Mouse (Mus musculus) adipocyte (in vitro differentiated cells): Measurements from ENCODE around the gene Pagr1b.

Experiments used
- DNase-seq: peaks from one replicate; pipeline ENCODE4 v3.0.0-alpha.2; 2016; ENCODE audit warnings: low spot score

Pagr1b gene

DNA sequence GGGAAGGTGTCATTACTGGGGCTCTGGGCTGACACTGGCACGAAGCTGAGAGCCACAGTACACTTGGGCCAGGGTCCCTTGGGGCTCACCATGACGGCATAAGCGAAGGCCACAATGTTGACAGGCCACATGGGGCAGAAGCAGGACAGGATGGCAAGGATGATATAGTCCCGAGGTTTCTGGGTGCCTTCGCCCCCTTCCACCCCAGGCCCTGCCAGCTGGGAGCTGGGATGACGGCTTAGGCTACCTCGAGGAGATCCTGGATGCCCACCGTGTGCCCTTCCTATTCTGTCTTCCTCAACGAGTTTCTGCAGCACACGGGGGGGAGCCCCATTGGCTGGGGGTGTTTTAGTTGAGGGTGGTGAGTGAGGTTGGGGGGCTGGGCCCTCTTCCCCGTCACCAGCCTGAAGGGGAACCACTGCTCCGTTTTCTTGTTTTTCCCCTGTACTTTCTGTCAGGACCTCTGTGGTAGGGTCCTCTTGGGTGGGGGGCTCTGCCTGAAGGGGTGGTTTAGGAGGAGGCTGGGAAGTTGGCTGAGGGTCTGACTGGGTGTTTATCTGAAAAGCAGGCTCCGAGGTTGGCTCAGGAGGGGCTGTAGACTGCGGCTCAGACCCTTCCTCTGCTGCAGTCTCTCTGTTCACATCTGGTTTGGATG lies 3.1 kb upstream of the Pagr1b start:
- no peak for DNase-seq

DNA sequence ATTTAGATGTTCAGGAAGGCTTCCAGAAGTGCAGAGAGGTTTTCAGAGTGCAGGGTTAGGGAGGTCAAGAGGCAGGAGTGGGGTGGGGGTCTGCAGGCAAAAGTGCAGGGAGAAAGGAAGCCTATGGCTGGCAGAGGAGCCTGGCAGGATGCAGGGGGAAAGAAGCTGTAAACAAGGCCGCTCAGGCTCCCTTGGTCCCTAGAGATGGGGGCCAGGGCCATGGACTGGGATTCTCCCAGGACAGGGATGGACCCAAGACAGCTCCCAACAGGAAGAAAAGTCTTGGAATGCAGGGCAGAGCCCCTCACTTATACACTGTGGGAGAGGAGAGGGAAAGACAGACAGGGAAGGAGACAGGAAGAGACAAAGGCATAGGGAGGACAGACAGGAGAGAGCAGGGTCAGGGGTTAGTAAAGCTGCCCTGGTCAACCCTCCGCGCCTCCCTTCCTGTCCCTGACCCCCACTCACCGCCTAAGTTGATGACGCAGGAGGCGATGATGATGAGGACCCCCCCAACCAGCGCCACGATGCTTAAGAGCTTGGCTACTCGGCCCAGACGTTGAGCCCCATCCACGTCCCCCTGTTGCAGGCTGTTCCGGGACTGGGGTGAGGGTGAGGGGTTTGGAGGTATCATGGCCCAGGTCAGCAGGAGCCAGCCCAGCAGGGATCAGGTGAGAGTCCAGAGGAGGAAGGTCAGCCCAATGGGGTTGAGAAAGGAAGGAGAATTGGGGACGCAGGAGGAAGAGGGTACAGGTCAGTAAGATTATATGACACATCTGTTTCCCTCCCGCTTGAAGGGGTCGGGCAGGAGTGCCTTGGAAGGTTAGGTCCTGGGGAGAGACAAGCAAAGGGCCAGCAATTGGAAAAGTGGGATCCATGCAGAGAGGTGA lies 2.4 kb upstream of the Pagr1b start:
- DNase-seq, result no peak

DNA sequence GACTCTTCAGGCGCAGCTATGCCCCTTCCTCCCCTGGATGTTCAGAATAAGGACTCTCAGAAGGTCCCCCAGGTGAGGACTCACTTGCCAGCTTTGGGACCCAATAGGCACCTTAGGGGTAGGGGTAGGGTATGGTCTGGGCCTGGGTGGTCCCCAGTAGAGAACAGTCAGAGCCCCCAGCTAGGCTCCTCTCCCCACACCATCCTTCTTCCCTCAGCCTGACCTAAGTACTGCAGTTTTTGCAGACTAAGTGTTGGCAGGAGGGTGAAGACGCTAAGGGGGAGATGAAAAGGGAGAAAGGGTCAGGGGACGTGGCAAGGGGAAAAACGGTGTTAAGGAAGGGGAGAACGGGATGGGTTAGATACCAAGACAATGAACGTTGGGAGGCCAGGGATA lies 1.7 kb upstream of the Pagr1b start:
- DNase-seq, result no peak

DNA sequence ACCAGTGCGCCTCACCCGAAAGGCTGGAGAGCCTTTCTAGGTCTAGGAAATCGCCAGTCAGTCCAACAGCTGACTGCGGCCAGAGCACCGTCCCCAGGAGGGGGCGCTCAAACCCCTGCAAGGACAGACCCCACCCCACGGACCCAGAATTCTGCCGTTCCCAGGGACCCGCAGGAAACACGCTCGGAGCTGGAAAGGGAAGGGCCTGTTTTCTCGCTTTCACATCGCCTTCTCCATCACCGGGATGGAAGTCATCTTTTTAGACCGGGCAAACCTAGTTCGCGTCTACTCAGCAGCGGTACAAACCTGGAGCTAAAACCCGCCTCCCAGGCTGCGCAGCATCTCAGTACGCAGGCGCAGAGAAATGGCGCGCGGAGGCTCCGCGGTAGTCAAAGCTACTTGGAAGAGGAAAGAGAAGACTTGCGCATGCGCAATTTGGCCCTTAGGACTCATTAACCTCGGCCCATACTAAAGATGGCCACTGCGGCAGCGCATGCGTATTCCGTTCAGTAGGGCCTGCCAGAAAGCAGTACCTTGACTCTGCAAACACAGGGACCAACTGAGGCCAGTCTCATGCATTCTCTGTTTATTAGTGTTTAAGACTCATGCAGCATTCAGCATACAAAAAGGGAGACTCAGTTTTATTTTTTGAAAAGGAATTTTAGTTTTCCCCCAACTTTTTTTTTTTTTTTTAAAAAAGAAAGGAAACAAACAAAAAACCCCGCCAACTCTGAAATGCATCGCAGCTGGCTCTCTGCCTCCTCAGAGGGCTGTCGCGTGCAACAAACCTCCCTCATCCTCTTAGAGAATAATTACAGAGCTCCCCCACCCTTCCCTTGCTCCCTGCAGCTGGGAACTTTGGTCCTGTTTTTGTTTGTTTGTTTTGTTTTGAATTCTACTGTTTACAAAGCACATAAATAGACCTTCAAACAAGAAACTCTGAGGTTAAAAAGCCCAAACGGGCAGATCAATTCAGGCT lies 976 bp upstream of the Pagr1b start, which contains the start of gene Pagr1a:
Pagr1a (minus strand) TSS at position 382 of the 979 bp plus-strand sequence.
- peak; percentile 98 for DNase-seq

DNA sequence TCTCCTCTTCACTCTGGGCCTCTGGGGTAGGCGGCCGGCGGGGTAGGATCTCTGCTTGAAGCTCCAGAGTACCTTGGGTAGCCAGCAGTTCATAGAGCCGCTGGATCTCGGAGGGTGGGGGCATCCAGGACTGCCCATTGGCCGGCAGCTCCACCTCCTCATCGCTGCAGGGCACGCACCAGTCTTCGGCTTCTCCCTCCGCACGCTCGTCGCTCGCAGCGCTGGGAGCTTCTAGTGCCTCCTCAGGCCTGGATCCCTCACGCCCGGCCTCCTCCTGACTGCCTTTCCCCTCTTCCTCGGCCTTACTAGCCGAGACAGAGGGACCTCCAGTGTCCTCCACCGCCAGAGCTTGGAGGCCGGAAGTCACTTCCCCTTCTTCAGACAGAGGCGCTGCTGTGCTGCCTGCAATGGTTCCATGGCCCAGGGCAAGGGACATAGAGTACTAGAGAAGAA lies 228 bp upstream of the Pagr1b start:
- no peak for DNase-seq

DNA sequence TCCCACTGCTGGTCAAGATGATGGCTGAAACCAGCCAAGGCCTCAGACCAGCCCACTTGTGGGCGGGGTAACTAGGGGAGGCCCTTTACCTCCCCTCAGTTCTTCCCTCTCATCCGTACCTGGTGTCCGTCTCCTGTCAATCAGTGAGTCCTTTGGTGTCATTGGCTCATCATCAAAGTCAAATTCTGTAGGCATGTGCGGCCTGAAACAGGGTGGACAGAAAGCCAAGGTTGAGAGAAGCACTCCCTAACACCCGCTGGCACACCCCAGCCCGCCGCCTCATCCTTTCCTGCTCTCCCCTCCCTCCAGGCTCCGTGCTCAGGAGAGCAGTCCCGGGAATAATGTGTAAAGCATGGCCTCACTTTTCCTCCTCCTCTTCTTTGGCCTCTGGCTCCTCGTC lies 203 bp downstream of the Pagr1b start:
- peak; percentile 44 for DNase-seq

DNA sequence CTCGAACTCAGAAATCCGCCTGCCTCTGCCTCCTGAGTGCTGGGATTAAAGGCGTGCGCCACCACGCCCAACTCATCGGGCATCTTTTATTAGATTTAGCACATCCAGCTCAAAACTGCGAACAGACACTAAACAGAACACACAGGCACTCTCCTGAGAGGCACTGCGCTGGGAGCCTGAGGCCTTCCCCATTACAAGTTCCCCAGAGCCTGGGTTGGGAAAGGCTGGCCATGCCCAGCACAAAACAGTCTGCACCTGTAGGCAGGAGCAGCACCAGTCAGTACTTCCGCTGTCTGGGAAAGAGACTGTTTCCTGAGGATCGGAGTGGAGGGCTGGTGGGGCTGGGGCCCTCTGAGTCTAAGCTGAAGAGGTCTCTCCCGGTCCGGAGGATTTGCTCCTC lies 1.3 kb downstream of the Pagr1b start:
- no peak for DNase-seq

DNA sequence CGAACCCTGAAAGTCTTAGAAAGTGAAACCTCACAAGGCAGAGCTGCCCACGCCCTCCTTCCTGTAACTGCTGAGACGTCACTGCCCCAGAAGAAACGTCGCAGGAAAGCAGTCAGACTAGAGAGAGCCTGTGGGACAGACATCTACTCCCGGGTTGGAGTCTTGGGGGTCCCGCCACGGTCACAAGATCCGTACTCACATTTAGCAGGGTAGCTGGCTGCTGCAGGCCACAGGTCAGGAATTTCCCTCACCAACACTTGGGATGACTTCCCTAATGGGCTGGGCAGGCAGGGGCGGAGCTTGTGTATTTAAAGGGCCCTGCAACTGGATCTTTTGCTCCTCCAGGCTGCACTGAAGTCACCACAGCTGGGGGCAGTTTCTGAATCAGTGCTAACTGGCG lies 2.0 kb downstream of the Pagr1b start, which contains the start of gene Mvp:
Mvp (minus strand) TSS at position 302 of the 400 bp plus-strand sequence.
- peak; percentile 76 for DNase-seq

DNA sequence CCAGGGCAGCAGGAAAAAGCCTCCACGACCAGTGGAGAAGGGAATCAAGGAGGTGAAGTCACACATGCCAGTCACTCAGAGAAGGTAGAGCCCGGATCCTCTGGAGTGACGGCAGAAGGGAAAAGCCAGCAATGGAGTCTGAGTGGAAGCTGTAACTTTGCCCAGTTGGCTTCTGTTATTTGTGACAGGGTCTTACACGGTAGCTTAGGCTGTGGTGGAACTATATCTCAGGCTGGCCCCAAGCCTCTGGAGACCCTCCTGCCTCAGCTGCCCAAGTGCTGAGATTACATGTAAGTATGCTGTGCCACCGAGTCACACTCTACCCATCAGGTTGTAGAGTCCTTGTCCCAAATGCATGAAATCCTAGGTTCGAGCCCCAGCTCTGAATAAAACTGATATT lies 2.9 kb downstream of the Pagr1b start:
- DNase-seq, result no peak

DNA sequence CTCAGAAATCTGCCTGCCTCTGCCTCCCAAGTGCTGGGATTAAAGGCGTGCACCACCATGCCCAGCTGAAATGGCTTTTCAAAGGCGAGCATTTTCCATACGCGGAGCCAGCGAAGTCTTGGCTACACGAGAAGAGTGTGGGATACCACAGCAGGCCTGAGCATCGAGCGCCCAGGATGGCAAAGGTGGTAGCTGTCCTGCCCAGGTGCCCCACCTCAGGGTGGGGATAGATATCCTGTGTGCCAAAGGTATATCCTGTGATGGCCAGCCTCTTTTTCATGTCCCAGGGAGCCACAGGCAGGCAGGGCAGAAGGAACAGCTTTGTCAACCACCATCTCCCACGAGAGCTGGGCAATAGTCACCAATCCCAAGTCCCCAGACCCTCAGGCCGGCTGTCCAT lies 3.4 kb downstream of the Pagr1b start:
- no peak for DNase-seq

DNA sequence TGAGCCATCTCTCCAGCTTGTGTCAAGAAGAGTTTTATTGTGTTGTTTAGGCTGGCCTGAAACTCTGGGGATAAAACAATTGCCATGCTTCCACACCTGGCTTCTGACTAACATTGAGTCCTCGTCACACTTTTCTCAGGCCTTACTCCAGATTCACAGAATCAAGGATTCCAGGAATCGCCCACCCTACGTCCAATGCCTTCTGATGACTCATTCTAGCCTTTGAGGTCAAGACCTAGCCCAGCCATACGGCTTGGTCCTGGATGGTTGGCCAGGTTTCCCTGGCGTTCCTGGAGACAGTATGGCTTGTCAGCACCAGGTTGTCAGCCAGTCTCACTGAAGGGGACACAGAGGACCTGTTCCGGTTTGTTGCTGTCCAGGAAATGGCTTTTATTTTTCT lies 3.9 kb downstream of the Pagr1b start:
- DNase-seq, result no peak

DNA sequence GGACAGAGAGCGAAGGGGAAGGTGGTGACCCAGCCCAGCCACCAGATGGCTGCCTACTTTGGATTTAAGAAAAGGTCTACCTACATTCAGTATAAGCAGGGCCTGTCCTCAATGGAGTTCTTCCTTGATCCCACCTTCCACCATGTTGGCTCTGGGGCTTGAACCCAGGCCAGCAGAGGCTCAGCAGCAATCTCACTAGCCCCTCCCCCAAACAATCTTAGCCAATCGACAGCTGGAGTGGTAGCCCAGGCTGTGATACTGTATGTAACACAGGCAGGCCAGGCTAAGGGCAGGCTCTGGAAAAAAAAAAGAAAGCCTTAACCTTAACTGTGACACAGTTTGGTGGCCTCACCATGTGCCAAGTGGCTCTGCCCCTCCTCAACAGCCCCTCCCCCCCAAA lies 4.6 kb downstream of the Pagr1b start:
- DNase-seq, result no peak

DNA sequence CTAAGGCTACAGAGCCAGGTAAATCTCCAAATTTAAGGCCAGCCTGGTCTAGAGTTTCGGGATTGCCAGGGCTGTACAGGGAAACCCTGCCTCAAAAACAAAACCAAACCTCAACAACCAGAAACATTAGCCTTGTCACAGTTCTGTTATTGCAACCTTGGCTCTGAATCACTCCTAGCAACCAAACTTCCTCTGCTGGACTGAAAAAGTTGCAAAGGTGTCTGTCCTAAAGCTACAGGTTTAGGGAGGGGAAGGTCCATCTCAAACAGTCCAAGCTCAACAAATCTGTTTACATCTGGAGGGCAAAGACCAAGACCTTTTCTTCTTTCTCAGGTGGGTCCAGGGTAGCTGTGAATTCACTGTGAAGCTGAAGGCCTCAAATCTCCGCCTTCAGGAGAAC lies 5.2 kb downstream of the Pagr1b start:
- no peak for DNase-seq

DNA sequence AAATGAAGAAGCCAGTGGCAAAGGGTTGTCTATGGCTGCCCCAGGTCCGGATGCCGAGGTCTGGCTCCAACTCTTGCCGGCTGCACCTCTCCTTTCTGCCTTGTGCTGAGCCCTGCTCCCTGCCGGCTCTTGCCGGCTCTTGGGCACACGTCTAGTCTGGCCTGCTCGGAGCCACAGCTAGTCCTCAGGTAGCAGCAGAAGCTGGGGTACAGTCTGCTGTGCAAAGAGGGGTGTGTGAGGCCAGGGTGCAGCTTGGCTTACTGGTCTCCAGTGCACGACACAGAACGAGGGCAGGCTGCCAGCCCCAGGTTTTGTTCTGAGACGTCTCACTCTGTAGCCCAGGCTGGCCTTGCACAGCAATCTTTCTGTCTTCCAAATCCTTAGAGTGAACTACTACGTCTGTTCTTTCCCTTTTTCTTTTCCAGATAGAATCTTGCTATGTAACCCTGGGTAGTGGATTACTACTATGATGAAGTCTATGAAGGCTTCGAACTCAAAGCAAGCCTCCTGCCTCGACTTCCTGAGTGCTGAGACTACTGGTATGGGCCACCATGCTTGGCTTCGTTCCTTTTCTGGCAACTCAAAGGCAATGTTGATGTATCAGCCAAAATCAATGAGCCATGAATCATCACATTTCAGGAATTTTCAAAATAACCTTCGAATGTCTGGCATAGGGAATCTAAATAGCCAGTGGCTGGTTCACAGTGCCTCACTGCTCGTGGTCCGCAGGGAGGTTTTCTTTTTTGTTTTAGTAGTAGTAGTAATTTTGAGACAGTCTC lies 6.8 kb downstream of the Pagr1b start:
- DNase-seq, result no peak

DNA sequence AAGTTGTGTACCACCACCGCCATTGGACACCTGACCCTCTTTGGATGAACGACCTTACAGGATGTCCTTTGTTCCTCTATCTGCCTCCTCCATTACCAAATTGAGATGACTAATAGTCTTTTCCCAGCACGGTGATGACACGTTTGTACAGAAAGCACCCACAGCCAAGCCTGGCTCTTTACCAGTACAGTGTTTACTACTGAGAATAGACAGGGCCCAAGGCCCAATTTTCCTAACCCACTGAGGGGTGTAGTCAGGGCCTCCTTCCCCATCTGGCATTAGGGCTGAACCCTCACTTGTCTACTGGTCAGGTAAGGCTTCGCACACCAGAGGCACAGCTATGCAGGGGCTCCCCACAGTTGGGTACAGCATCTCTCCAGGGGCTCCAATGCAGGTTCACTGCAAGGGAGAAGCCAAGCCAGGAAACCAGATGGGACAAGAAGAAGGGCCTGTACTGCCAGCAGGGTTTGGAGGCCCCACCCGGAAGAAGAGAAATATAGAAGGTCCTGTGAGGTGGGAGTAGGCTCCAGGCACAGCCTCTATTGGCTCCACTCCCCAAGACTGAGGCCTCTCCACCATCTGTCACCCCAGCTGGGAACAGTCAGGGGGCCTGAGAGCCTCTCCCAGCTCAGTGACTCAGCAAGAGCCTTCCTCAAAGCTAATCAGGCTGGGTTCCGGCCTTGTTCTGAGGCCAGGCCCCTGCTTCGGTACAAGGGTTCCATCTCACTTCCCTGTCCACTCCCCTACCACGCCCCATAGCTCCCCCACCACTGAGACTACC lies 7.9 kb downstream of the Pagr1b start:
- peak; percentile 79 for DNase-seq

DNA sequence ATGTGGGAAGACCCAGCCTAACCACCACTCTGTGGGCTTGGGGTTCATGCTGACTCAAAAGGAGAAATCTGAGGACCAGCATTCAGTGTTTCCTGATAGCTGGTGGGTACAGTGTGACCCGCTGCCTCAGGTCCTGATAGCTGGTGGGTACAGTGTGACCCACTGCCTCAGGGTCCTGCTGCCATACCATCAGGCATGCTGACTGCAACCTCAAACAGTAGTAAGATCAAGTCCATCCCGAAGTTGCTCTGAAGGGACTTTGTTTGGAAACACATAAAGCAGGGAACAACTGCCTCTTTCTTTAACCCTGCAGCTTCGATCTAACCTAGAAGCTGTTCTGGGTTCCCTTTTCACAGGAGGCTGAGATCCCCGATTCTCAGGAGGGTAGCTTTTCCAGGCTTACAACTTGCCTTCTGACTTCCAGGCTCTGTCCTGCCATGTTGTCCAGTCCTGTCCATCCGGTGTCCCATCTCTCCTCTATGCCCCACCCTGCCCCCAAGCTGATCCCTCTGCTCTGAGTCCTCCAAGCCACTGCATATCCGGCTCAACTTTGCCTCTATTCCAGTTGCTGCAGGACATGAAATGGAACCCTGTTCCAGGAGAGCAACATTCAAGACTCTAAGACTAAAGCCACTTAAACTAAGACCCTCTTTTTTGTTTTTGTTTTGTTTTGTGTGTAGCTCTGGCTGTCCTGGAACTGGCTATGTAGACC lies 8.8 kb downstream of the Pagr1b start:
- no peak for DNase-seq

DNA sequence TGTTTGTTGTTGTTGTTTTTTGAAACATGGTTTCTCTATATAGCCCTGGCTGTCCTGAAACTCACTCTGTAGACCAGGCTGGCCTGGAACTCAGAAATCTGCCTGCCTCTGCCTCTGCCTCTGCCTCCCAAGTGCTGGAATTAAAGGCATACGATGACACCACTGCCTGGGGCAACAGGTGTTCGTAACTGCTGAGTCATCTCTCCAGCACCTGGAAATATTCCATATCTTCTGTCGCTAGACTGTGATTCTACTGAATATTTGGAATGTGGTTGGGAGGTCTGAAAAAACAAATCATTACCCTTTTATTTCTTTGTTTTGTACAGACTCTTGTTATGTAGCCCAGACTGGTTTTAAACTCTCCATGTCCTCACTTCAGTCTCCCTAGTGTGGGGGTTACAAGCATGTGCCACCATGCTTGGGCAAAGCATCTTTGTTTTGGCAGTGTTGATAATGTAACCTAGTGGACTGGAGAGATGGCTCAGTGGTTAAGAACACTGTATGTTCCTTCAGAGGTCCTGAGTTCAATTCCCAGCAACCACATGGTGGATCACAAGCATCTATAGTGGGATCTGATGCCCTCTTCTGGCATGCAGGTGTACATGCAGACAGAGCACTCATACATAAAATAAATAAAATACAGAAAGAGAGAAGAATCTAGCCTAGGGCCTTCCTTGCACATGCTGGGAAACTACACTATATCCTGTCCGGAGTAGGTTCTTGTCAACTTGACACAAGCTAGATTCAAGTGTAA lies 12.0 kb downstream of the Pagr1b start:
- DNase-seq, result no peak

DNA sequence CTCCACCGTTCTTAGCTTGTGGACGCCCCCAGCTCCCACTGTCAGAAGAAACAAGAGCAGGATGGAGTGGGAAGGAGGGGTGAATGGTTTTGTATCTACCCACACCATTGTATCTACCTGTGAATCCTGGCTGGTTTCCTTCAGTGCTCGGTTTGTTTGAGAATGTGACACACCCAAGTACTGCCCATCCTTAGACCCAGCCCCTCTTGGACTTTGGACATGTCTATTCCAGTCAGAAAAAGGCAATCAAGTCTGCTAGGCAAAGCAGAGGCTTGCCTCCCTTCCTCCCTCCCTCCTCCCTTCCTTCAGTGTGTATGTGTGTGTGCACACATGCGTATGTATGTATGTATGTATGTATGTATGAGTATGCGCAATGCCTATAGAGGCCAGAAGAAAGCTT lies 12.7 kb downstream of the Pagr1b start:
- no peak for DNase-seq

DNA sequence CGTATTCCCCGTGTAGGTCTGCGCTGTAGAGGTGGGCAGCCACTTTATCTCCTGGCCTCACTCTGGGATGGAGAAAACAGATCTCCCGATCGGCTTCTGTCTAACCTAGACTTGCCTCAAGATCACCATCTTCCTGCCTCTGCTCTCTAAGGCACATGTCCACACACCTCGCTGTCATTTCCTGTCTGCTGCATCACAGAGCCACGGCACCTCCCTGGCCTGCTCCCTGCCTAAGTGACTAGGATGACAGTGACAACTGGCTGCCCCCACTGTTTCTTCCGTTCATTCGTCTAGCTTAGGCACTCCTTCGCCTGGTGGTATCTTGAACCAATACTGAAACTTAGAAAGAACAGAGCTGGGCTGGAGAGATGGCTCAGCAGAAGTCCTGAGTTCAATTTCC lies 16.7 kb downstream of the Pagr1b start:
- no peak for DNase-seq
